Mouse (Mus musculus): ENCODE measurements around the gene Atl3. TPM values are rescaled to one million over a fixed set of nuclear protein-coding genes. Genes with fewer than 3 reads are reported as not detected.
"Not testable (repeated sequence)": the region's sequence is repeated elsewhere in the genome, so short reads cannot be mapped to it uniquely, and the experiment has no call there.

Atl3 gene
- total and polyA plus RNA-seq, 3 experiments: 6.8 to 14.0 (median 14.0) TPM

DNA sequence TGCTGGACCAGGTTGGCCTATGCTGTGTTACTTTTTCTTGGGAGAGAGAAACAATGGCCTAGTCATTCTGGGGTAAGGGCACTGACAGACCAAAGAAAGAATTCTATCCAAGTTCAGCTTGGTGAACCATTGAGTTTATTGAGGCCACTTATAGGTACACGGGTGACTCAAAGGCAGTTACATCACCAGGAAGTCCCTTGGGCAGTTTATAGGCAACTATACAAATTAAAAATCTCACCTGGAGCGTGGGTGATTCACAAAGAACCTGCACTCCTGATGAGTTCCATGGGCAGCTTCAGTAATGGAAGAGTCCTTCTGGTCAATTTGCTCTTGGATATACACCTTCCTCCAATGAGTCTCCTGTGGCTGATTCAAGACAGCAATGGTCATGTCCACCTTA, 1.2 kb upstream of the Atl3 start:
- H3K36me3 ChIP-seq (ENCODE audit: control insufficient read depth, insufficient read depth, low read length): no peaks in the 10 kb centered on the region
- DNase-seq: no peak
- no peak overlapping the region for H3K27ac ChIP-seq
- intact Hi-C loops (cut with DNase I): no loop called here
- 97% methylated on average over 2 of the region's 2 CpGs for WGBS
- TF ChIP-seq CTCF (IDR thresholded peaks at IDR 0.05) (no peak), EP300 (IDR thresholded peaks at IDR 0.05; ENCODE audit: insufficient read depth, low read depth, low read length) (no peak), POLR2A (IDR thresholded peaks at IDR 0.05; ENCODE audit: insufficient read depth, low read depth, low read length) (no peak)
- no peaks in the 10 kb centered on the region for H3K79me2 ChIP-seq (replicated peaks; ENCODE audit: control insufficient read depth, insufficient read depth, low read length)
- peaks cover 4% of the 10 kb centered on the region for H3K4me1 ChIP-seq (ENCODE audit: control insufficient read depth, insufficient read depth, low read length)
- no peak overlapping the region for H3K4me3 ChIP-seq
- H3K27me3 ChIP-seq (ENCODE audit: control insufficient read depth, insufficient read depth, low read length): no peaks in the 10 kb centered on the region
- H3K9ac ChIP-seq (ENCODE audit: low read depth, low read length): no peak overlapping the region

DNA sequence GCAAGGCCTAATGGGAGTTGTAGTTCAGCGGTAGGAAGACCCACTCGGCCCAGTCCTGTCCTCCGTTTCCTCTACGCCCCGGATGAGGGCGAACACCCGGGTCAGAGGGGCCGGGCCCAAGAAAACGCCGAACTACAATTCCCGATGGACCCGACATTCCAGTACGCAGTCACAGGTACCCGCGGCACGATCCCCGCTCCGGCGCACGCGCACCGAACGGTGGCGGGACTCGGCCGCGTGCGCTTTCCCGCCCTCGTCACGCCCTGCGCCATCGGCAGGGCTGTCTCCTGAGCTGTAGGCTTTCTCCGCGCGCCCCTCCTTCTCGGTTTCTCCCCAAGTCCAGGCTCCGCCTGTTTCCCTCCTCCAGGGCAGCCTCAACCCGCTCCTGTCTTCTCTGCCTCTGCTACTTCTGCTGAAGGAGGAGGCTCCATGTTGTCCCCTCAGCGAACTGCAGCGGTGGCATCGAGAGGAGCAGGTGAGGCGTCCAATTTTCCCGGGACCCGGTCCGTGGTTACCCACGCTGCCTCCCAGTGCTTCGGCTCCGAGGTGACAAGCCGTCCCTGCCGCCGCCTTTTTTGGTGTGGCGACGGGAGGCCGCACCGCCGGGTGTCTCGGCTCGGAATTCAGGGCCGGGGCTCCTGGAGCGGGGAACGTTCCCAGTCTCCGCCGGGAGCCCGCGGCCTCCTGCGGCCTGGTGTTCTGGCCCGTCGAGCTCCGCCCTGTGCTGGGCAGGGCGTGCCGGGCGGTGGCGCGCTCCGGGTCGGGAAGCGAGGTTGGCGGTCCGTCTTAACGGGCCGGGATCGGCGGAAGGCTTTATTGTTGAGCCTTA, 561 bp downstream of the Atl3 start:
- peaks cover 3% of the 10 kb centered on the region for H3K4me1 ChIP-seq (ENCODE audit: control insufficient read depth, insufficient read depth, low read length)
- under 1% methylated on average over 84 of the region's 84 CpGs for WGBS
- no peaks in the 10 kb centered on the region for H3K36me3 ChIP-seq (ENCODE audit: control insufficient read depth, insufficient read depth, low read length)
- no peaks in the 10 kb centered on the region for H3K79me2 ChIP-seq (replicated peaks; ENCODE audit: control insufficient read depth, insufficient read depth, low read length)
- peak overlapping the region; percentile 96 for H3K27ac ChIP-seq
- TF ChIP-seq EP300 (IDR thresholded peaks at IDR 0.05; ENCODE audit: insufficient read depth, low read depth, low read length): no peak
- peak; percentile 36; the same call in 1 of the 2 replicates for TF ChIP-seq CTCF (IDR thresholded peaks at IDR 0.05)
- TF ChIP-seq POLR2A (IDR thresholded peaks at IDR 0.05; ENCODE audit: insufficient read depth, low read depth, low read length): peak; percentile 84
- peak; percentile 94 to 97 for DNase-seq
- peak overlapping the region; percentile 74 for H3K4me3 ChIP-seq
- intact Hi-C loops (cut with DNase I): loop anchor here (1.0 kb wide), 1 partner anchor 11 kb away; the partner anchor contains the start of gene Rtn3
- H3K27me3 ChIP-seq (ENCODE audit: control insufficient read depth, insufficient read depth, low read length): no peaks in the 10 kb centered on the region
- peak overlapping the region; percentile 82 for H3K9ac ChIP-seq (ENCODE audit: low read depth, low read length)

DNA sequence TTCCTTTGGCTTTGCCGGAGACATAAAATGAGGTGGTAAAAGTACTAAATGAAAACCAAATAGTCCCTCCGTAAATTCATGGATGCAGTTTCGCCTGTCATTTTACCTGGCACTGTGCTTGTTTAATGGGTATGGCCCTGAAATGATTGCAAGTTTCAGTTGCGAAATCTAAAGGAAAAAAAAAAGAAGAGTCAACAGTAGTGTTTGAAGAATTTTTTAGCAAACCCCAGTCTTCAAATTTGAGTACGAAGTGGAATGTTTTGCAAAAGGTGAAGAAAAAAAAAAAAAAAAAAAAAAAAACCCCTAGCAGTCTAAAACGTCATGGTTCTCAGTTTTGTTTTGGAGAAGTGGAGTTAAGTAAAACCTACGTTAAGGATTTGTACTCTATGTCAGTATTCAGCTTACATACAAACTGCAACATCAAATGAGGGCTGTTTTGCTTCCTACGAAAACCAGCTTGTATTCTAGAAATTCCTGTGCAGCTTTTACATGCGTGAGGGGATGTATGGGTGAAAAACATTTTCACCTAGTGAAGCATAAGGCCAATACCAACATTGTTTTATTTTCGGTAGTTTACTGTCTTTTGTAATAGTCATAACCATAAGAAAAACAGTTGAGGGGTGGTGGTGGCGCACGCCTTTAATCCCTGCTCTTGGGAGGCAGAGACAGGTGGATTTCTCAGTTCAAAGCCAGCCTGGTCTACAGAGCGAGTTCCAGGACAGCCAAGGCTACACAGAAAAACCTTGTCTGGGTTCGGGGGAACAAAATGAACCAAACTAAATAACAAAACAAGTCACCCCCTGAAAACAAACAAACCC, 1.6 kb downstream of the Atl3 start:
- TF ChIP-seq EP300 (IDR thresholded peaks at IDR 0.05; ENCODE audit: insufficient read depth, low read depth, low read length) (no peak), CTCF (IDR thresholded peaks at IDR 0.05) (no peak), POLR2A (IDR thresholded peaks at IDR 0.05; ENCODE audit: insufficient read depth, low read depth, low read length) (no peak)
- peak overlapping the region; percentile 96 for H3K27ac ChIP-seq
- H3K27me3 ChIP-seq (ENCODE audit: control insufficient read depth, insufficient read depth, low read length): no peaks in the 10 kb centered on the region
- peak overlapping the region; percentile 74 for H3K4me3 ChIP-seq
- intact Hi-C loops (cut with DNase I): no loop called here
- WGBS: 36% methylated on average over 14 of the region's 14 CpGs
- H3K36me3 ChIP-seq (ENCODE audit: control insufficient read depth, insufficient read depth, low read length): no peaks in the 10 kb centered on the region
- no peak overlapping the region; the same call in 1 of the 2 replicates for H3K9ac ChIP-seq (ENCODE audit: low read depth, low read length)
- DNase-seq: no peak
- peaks cover 3% of the 10 kb centered on the region for H3K4me1 ChIP-seq (ENCODE audit: control insufficient read depth, insufficient read depth, low read length)
- peaks cover 4% of the 10 kb centered on the region for H3K79me2 ChIP-seq (replicated peaks; ENCODE audit: control insufficient read depth, insufficient read depth, low read length)

DNA sequence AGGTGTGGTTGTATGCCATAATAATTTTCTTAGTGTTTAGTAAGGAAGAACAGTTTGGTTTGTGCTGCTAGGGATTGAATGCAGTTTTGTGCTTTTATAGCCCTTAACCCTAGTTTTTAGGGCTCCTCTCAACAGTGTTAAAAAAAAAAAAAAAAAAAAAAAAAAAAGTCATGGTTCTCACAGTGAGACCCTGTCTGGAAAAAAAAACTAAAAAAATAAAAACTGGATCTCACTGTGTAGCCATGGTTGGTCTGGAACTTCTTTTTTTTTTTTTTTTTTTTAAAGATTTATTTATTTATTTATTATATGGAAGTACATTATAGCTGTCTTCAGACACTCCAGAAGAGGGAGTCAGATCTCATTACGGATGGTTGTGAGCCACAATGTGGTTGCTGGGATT, 2.2 kb downstream of the Atl3 start:
- H3K4me1 ChIP-seq (ENCODE audit: control insufficient read depth, insufficient read depth, low read length); H3K27me3 ChIP-seq (ENCODE audit: control insufficient read depth, insufficient read depth, low read length); H3K9ac ChIP-seq (ENCODE audit: low read depth, low read length); H3K79me2 ChIP-seq (replicated peaks; ENCODE audit: control insufficient read depth, insufficient read depth, low read length); H3K36me3 ChIP-seq (ENCODE audit: control insufficient read depth, insufficient read depth, low read length); H3K4me3 ChIP-seq; H3K27ac ChIP-seq; intact Hi-C loops (cut with DNase I); DNase-seq: not testable (repeated sequence)
- 68% methylated on average over 1 of the region's 1 CpGs for WGBS

DNA sequence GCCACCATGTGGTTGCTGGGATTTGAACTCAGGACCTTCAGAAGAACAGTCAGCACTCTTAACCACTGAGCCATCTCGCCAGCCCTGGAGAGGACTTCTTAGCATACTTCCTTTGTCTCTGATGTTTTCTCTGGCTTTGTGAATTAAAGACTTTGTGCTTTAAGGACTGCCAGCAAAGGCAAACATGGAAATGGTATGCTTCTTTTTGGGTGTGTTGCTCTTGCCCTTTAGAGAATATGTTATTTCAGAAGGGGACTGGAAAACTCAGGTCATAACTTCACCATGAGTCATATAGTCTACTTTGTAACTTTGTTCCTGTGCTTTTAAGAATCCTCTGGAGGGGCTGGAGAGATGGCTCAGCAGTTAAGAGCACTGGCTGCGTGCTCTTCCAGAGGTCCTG, 5.0 kb downstream of the Atl3 start:
- Histone ChIP-seq H3K27ac (no peak overlapping the region), H3K36me3 (ENCODE audit: control insufficient read depth, insufficient read depth, low read length) (peaks cover 6% of the 10 kb centered on the region), H3K4me1 (ENCODE audit: control insufficient read depth, insufficient read depth, low read length) (peaks cover 3% of the 10 kb centered on the region), H3K9ac (ENCODE audit: low read depth, low read length) (no peak overlapping the region), H3K27me3 (ENCODE audit: control insufficient read depth, insufficient read depth, low read length) (no peaks in the 10 kb centered on the region), H3K4me3 (no peak overlapping the region), H3K79me2 (replicated peaks; ENCODE audit: control insufficient read depth, insufficient read depth, low read length) (peaks cover 6% of the 10 kb centered on the region)
- TF ChIP-seq CTCF (IDR thresholded peaks at IDR 0.05) (no peak), EP300 (IDR thresholded peaks at IDR 0.05; ENCODE audit: insufficient read depth, low read depth, low read length) (no peak), POLR2A (IDR thresholded peaks at IDR 0.05; ENCODE audit: insufficient read depth, low read depth, low read length) (no peak)
- intact Hi-C loops (cut with DNase I): no loop called here
- no peak for DNase-seq
- 66% methylated on average over 2 of the region's 2 CpGs for WGBS

DNA sequence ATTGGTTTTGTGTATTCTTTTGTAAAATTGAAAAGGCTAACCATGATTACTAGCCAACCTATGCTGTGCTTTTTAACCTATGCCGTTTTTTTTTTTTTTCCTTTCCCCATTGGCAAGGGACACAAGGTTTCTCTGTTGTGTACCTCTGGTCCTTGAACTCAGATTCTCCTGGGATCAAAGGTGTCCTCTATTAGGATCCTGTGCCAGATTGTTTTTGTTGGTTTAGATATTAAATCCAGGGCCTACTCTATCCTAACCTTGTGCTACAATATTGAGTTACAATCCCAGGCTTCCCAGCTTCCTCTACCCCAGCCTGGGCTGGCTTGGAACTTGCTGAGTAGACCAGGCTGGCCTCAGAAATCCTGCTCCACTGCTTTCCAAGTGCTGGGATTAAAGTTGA, 6.9 kb downstream of the Atl3 start:
- H3K27me3 ChIP-seq (ENCODE audit: control insufficient read depth, insufficient read depth, low read length): no peaks in the 10 kb centered on the region
- H3K9ac ChIP-seq (ENCODE audit: low read depth, low read length): no peak overlapping the region
- DNase-seq: no peak
- H3K4me1 ChIP-seq (ENCODE audit: control insufficient read depth, insufficient read depth, low read length): peaks cover 2% of the 10 kb centered on the region
- no peak for TF ChIP-seq CTCF (IDR thresholded peaks at IDR 0.05)
- TF ChIP-seq EP300 (IDR thresholded peaks at IDR 0.05; ENCODE audit: insufficient read depth, low read depth, low read length): no peak
- no peak for TF ChIP-seq POLR2A (IDR thresholded peaks at IDR 0.05; ENCODE audit: insufficient read depth, low read depth, low read length)
- peaks cover 6% of the 10 kb centered on the region for H3K36me3 ChIP-seq (ENCODE audit: control insufficient read depth, insufficient read depth, low read length)
- intact Hi-C loops (cut with DNase I): no loop called here
- peaks cover 6% of the 10 kb centered on the region for H3K79me2 ChIP-seq (replicated peaks; ENCODE audit: control insufficient read depth, insufficient read depth, low read length)
- no peak overlapping the region for H3K27ac ChIP-seq
- WGBS: 76% methylated on average over 1 of the region's 1 CpGs
- no peak overlapping the region for H3K4me3 ChIP-seq

Measured in heart, adult 2 months (tissue).